Mouse (Mus musculus): Measurements from ENCODE around the gene F7.

F7 gene

GRCm38 (mm10) chr8:12999793-13000192, 26.0 kb upstream of the F7 start:
- TF ChIP-seq POU5F1 (IDR thresholded peaks at IDR 0.05; ENCODE audit: borderline replicate concordance, low read length) (no peak), NANOG (IDR thresholded peaks at IDR 0.05; ENCODE audit: borderline replicate concordance, low read length) (no peak), CTCF (conservative IDR thresholded peaks at IDR 0.05; ENCODE audit: low read length) (no peak)
- Histone ChIP-seq H3K36me3 (ENCODE audit: insufficient read depth, low read length) (peaks cover 68% of the 10 kb centered on the region), H3K4me1 (replicated peaks; ENCODE audit: low read depth, low read length) (peaks cover 21% of the 10 kb centered on the region; the same call in 1 of the 2 replicates), H3K4me3 (replicated peaks; ENCODE audit: low read length) (no peak overlapping the region), H3K9me3 (ENCODE audit: low read length) (no peaks in the 10 kb centered on the region), H3K27me3 (ENCODE audit: insufficient read depth, low read length) (no peaks in the 10 kb centered on the region)

- H3K36me3 ChIP-seq (ENCODE audit: insufficient read depth, low read length) = peaks cover 87% of the 10 kb centered on the region
- no peaks in the 10 kb centered on the region for H3K9me3 ChIP-seq (ENCODE audit: low read length)
- H3K4me1 ChIP-seq (replicated peaks; ENCODE audit: low read depth, low read length) = peaks cover 10% of the 10 kb centered on the region; the same call in 1 of the 2 replicates
- H3K4me3 ChIP-seq (replicated peaks; ENCODE audit: low read length) = no peak overlapping the region
- TF ChIP-seq CTCF (conservative IDR thresholded peaks at IDR 0.05; ENCODE audit: low read length) (no peak), POU5F1 (IDR thresholded peaks at IDR 0.05; ENCODE audit: borderline replicate concordance, low read length) (no peak), NANOG (IDR thresholded peaks at IDR 0.05; ENCODE audit: borderline replicate concordance, low read length) (no peak)
- no peaks in the 10 kb centered on the region for H3K27me3 ChIP-seq (ENCODE audit: insufficient read depth, low read length)
Measured at GRCm38 (mm10) chr8:13007458-13007857, 18.4 kb upstream of the F7 start.

- Histone ChIP-seq H3K27me3 (ENCODE audit: insufficient read depth, low read length) (no peaks in the 10 kb centered on the region), H3K4me1 (replicated peaks; ENCODE audit: low read depth, low read length) (no peaks in the 10 kb centered on the region), H3K36me3 (ENCODE audit: insufficient read depth, low read length) (peaks cover 82% of the 10 kb centered on the region), H3K4me3 (replicated peaks; ENCODE audit: low read length) (no peak overlapping the region), H3K9me3 (ENCODE audit: low read length) (no peaks in the 10 kb centered on the region)
- no peak for TF ChIP-seq CTCF (conservative IDR thresholded peaks at IDR 0.05; ENCODE audit: low read length)
Measured at GRCm38 (mm10) chr8:13010313-13010712, 15.5 kb upstream of the F7 start.

DNA sequence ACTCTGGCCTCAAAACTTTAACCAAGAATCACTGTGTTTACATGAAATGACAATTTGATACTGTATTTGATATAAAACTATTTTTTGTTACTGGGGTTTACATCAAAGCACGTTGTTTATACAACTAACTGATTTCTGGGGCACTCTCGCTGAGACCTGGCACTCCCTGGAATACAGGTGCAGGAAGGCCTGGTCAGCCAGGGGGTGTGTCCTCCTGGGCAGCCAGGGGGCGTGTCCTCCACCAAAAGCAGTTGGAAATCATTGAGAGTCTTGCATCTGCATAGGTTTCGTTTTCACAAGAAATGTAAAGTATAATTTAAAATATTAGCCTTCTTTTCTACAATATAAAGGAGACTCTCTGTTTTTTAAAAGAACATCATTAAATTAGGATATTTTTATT, 6.3 kb upstream of the F7 start:
- Histone ChIP-seq H3K36me3 (ENCODE audit: insufficient read depth, low read length) (peaks cover 40% of the 10 kb centered on the region), H3K4me3 (replicated peaks; ENCODE audit: low read length) (no peak overlapping the region), H3K4me1 (replicated peaks; ENCODE audit: low read depth, low read length) (no peaks in the 10 kb centered on the region), H3K27me3 (ENCODE audit: insufficient read depth, low read length) (no peaks in the 10 kb centered on the region), H3K9me3 (ENCODE audit: low read length) (no peaks in the 10 kb centered on the region)
- TF ChIP-seq POU5F1 (IDR thresholded peaks at IDR 0.05; ENCODE audit: borderline replicate concordance, low read length) = no peak
- TF ChIP-seq NANOG (IDR thresholded peaks at IDR 0.05; ENCODE audit: borderline replicate concordance, low read length) = no peak
- TF ChIP-seq CTCF (conservative IDR thresholded peaks at IDR 0.05; ENCODE audit: low read length) = no peak

DNA sequence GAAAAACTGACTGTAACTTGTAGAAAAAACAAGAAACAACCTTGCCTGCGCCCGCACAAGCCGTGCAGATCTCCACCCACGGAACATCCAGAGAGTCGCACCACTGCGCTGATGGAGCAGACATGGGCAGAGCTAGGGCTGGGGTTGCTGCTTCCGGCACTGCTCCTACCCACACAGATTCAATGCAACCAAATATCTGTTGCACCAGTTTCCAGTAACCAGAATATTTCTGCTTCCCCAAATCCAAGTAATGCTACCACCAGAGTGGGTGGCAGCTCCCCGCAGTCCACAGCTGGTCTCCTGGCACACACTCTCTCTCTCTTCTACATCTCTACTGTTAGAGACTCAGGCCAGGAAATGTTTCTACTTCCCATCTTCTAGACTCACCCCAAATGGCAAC, 4.0 kb upstream of the F7 start:
- TF ChIP-seq NANOG (IDR thresholded peaks at IDR 0.05; ENCODE audit: borderline replicate concordance, low read length) (no peak), POU5F1 (IDR thresholded peaks at IDR 0.05; ENCODE audit: borderline replicate concordance, low read length) (no peak), CTCF (conservative IDR thresholded peaks at IDR 0.05; ENCODE audit: low read length) (no peak)
- peaks cover 28% of the 10 kb centered on the region for H3K36me3 ChIP-seq (ENCODE audit: insufficient read depth, low read length)
- no peaks in the 10 kb centered on the region for H3K4me1 ChIP-seq (replicated peaks; ENCODE audit: low read depth, low read length)
- no peaks in the 10 kb centered on the region for H3K9me3 ChIP-seq (ENCODE audit: low read length)
- H3K4me3 ChIP-seq (replicated peaks; ENCODE audit: low read length) = no peak overlapping the region
- no peaks in the 10 kb centered on the region for H3K27me3 ChIP-seq (ENCODE audit: insufficient read depth, low read length)

GRCm38 (mm10) chr8:13027615-13028014, 1.8 kb downstream of the F7 start:
- H3K27me3 ChIP-seq (ENCODE audit: insufficient read depth, low read length) = no peaks in the 10 kb centered on the region
- H3K4me1 ChIP-seq (replicated peaks; ENCODE audit: low read depth, low read length) = no peaks in the 10 kb centered on the region
- H3K36me3 ChIP-seq (ENCODE audit: insufficient read depth, low read length) = no peaks in the 10 kb centered on the region
- H3K4me3 ChIP-seq (replicated peaks; ENCODE audit: low read length) = no peak overlapping the region
- TF ChIP-seq POU5F1 (IDR thresholded peaks at IDR 0.05; ENCODE audit: borderline replicate concordance, low read length) = no peak
- no peak for TF ChIP-seq NANOG (IDR thresholded peaks at IDR 0.05; ENCODE audit: borderline replicate concordance, low read length)
- no peak for TF ChIP-seq CTCF (conservative IDR thresholded peaks at IDR 0.05; ENCODE audit: low read length)
- no peaks in the 10 kb centered on the region for H3K9me3 ChIP-seq (ENCODE audit: low read length)

DNA sequence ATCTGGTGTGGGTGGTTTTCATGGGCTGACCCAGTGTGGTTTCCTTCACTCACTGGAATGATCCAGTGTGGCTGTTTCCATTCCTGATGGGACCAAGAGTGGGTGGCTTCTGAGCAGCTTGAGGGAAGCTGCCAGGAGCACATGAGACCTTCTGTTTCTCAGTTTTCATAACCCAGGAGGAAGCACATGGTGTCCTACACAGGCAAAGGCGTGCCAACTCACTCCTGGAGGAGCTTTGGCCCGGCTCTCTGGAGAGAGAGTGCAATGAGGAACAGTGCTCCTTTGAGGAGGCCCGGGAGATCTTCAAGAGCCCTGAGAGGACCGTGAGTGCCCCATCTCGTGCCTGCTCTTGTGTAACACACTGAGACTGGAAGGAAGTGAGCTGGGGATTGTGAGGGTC, 2.6 kb downstream of the F7 start:
- Histone ChIP-seq H3K36me3 (ENCODE audit: insufficient read depth, low read length) (no peaks in the 10 kb centered on the region), H3K4me1 (replicated peaks; ENCODE audit: low read depth, low read length) (0 out of 2 replicates have a peak, but pooled peaks cover 5% of the 10 kb centered on the region), H3K9me3 (ENCODE audit: low read length) (no peaks in the 10 kb centered on the region), H3K4me3 (replicated peaks; ENCODE audit: low read length) (no peak overlapping the region), H3K27me3 (ENCODE audit: insufficient read depth, low read length) (no peaks in the 10 kb centered on the region)
- TF ChIP-seq CTCF (conservative IDR thresholded peaks at IDR 0.05; ENCODE audit: low read length) = no peak
- no peak for TF ChIP-seq POU5F1 (IDR thresholded peaks at IDR 0.05; ENCODE audit: borderline replicate concordance, low read length)
- TF ChIP-seq NANOG (IDR thresholded peaks at IDR 0.05; ENCODE audit: borderline replicate concordance, low read length) = no peak

DNA sequence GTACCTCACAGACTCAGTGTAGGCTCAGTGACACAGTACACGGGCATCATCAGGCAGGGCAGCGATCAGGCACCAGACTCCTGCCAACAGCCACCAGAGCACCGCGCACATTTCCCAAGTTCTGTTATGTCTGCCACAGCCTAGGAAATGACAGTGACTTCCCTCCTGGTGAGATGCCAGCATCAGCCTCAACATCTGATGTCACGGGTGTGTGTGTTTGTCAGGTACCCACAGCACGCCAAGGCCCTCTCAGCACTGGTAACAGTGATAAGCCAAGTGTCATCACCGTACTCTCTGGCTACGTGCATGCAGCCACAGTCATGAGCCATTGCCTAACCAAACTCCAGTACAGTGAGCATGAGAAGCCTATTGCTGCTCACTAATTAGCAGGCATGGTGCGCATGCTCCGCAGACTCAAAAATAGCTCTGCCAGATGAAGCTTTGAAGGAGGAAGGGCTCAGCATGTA, 10.5 kb downstream of the F7 start:
- 0 out of 2 replicates have a peak, but pooled peaks cover 5% of the 10 kb centered on the region for H3K4me1 ChIP-seq (replicated peaks; ENCODE audit: low read depth, low read length)
- no peak overlapping the region for H3K4me3 ChIP-seq (replicated peaks; ENCODE audit: low read length)
- TF ChIP-seq NANOG (IDR thresholded peaks at IDR 0.05; ENCODE audit: borderline replicate concordance, low read length) (no peak), CTCF (conservative IDR thresholded peaks at IDR 0.05; ENCODE audit: low read length) (no peak), POU5F1 (IDR thresholded peaks at IDR 0.05; ENCODE audit: borderline replicate concordance, low read length) (no peak)
- no peaks in the 10 kb centered on the region for H3K27me3 ChIP-seq (ENCODE audit: insufficient read depth, low read length)
- H3K36me3 ChIP-seq (ENCODE audit: insufficient read depth, low read length) = no peaks in the 10 kb centered on the region
- H3K9me3 ChIP-seq (ENCODE audit: low read length) = no peaks in the 10 kb centered on the region

- H3K4me3 ChIP-seq (replicated peaks; ENCODE audit: low read length) = no peak within 1 kb of the TSS
- H3K36me3 ChIP-seq (ENCODE audit: insufficient read depth, low read length) = no peaks in the 10 kb centered on the region
- H3K4me1 ChIP-seq (replicated peaks; ENCODE audit: low read depth, low read length) = 0 out of 2 replicates have a peak, but pooled peaks cover 5% of the 10 kb centered on the region
- no peaks in the 10 kb centered on the region for H3K27me3 ChIP-seq (ENCODE audit: insufficient read depth, low read length)
- TF ChIP-seq POU5F1 (IDR thresholded peaks at IDR 0.05; ENCODE audit: borderline replicate concordance, low read length) (no peak), NANOG (IDR thresholded peaks at IDR 0.05; ENCODE audit: borderline replicate concordance, low read length) (no peak), CTCF (conservative IDR thresholded peaks at IDR 0.05; ENCODE audit: low read length) (no peak)
- no peaks in the 10 kb centered on the region for H3K9me3 ChIP-seq (ENCODE audit: low read length)
Measured at GRCm38 (mm10) chr8:13037015-13037414, 11.2 kb downstream of the F7 start, which contains the start of gene F10. TSS of gene F10 (plus strand) at chr8:13037308.

Data from E14TG2a.4 (cell line).